Mouse (Mus musculus): ENCODE results near the gene Nfkbie.

Gene Nfkbie

DNA sequence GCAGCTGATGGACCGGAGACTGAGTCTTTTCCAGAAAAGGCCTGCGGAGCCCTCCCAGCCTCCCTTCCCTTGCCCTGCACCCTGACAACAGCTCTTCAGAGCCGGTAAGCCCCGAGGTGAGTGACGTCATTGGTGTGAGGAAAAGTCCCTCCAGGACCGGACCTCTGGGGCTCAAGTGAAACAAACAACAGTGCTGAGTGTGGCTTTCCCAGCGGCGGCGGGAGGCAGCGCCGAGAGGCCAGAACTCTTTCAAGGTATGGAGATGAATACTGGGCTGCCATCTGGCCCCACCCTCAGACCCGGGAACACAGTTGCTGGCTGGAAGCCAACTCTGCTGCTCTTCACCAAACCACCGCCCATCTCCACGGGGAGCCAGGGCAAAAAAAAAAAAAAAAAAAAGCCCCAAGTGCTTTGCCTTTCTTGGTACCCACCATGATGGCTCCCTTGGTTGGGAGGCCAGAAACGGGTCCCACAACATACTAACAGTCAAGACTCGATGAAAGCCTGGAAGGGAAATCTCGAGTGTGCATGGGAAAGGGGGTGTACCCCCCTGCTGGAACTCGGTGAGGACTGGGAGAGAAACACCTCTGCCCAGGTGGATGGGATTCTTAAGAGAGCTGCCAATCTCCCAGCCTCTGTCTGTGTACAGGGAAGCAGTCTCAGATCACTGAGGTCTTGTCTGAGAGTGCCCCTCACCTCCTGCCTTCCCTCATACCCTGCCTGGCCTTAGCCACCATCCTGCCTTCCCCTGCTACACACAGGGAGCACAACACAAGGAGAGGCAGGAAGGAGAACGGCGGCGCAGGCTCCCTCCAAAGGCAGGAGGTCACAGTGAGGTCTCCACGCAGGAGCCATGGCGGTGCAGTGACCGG is 11.3 kb upstream of the Nfkbie start:
- no peak for DNase-seq

DNA sequence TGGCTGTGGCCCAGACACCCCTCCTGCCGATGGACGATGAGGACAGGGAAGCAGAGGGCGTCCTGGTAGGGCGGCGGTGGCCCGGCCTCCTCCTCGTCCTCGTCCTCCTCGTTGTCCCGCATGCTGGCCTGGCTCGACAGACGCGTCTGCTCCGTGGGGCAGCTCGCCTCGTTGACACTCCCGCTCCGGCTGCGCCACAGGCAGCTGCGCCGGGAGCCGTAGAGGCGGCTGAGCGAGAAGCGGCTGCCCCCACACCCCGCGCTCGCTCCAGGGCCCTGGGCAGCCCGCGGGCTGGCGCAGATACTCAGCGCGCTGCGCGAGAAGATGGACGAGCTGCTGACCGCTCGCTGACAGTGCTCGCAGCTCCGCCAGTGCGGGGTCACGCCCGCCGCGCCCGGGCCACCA is 10.6 kb upstream of the Nfkbie start:
- no peak for DNase-seq

DNA sequence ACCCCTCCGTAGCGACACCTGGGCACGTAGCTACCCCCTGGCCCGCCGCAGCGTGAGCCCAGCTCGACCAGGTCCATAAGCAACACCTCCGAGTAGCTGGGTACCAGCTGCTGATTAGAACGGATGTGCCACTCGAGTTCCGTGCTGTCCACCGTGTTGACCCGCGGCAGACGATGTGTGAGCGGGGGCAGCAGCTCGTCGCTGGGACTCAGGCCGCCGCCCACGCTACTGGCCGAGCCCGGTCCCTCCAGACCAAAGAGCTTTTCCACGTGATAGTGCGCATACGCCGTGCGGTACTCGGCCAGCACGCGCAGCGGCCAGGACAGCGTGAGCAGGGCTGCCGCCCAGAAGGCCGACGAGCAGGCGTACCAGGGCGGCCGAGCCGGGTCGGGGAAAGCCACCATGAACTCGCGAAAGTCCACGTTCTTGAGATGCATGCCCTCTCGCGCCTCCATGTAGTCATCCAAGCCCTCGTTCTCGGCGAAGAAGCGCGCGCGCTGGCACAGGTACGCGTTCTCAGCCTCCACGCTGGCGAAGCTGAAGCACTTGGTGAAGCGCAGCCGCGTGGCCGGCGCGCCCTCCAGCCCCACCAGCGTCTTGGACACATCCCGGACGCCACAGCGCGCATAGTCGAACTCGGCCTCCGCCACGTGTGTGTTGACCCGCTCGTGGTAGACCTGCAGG is 10.1 kb upstream of the Nfkbie start:
- no peak for DNase-seq

DNA sequence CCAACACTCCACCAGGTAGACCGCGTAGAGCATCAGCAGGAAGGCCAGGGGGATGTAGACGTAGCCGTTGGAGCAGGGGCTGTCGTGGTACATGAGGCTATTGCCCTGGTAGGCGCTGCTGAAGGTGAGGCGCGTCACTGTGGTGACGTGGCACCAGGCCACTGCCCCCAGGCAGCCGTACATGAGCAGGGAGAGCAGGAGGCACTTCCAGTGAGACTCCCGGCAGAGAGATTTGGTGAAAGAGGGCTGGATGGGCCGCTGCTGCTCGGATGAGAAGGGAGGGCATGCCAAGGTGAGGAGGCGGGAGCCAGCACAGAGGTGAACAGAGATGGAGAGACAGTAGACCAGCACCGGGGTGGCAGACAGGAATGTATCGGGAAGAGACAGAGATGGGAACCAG is 8.6 kb upstream of the Nfkbie start:
- no peak for DNase-seq

DNA sequence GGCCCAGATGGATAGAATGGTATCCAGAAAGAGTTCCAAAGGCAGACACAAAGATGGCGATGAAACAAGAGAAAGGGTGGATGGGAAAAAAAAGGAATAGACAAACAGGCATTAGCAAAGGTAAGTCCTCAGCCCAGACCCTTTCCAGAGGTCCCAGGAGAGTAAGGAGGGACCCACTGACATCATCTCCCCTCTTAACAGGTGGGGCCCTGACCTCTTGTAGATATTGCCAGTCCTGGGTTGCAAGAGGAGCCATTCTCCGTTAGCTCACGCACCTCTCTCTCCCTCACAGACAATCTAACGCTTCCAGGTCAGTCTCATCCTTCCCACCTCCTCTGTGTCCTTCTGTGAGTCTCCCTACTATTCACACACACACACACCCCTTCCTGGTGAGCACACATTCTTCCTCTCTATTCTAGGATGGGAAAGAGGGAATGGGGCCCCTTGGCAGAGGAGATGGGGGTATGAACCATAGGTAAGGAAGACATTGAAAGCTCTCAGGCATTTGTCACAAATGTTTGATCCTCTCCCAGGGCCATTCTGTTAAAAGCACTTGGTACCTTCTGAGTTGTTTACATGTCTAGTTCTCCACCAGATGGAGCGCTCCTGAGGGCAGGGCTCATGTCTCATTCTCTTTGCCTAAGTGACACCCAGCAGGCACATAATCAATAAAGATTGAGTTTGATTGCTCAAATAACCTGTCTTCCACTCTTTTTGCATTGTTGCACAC is 7.9 kb upstream of the Nfkbie start:
- DNase-seq, result no peak

DNA sequence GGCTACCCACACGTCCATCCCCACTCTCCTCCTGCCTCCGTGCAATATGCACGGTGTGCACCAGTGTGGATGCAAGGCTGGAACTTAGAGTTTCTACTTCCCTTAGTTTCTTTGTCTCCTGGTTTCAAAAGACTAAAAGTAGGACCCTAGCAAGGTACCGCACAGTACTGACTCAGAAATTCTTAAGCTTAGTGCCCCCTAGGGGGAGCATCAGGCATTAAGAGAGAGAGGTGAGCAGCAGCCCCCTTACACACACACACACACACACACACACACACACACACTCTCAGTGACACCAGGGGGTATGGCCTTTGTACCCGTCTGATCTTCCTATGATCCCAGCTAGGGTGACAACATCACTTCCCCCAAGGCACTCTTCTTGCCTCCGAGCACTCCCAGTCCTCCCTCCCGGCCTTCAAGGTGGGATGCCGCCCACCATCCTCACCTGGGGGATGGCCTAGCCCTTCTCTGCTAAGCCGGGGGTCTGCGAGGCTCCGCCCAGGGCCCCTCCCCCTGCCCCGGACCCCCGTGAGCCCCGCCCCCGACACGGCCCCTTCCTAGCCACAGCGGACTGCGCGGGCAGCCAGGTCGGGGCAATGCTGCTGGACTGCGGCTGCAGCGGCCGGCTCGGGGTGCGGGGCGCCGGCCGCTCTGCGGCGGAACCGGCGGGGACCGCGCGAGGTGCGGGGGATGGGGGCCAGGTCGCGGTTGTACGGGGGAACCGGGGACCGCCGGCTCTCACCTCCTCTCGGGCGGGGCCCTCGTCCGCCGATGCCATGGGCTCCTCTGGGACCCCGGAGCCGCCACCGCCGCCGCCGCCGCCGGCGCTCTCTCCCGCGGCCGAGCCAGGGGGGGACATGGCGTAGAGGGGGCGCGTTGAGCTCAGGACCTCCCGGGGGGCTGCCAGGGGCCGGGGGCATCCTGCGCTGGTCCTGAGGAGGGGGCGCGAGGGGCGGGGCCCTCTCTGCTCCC is 6.7 kb upstream of the Nfkbie start:
- peak; percentile 71 for DNase-seq

DNA sequence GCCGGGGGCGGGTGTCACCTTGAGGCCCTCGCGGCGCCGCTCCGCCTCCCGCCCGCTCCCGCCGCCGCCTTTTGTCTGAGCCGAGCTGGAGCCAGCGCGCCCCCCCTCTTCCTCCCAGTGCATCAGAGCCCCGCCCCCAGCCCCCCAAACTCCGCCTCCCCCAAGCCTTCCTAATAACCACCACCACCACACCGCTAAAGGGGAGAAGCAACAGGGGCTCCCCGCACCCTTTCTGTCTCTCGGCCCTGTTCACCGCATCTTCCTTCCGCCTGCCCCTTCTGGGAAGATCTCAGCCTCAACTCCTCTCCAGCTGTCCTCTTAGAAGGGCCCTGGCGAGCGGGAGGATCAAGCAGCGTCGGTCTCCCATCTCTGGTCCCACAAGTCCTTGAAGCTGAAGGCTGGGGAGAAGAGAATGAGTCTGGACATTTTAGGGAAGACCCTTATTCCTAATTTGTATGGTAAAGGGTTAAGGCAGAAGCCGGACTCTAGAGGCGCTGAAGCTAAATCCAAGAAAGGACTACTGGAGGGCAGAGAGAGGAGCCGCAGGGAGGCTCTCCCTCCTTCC is 5.8 kb upstream of the Nfkbie start, which contains the start of gene Tmem151b:
Gene Tmem151b (minus strand): TSS at position 61 of the 565 bp plus-strand sequence.
- peak; percentile 77 for DNase-seq

DNA sequence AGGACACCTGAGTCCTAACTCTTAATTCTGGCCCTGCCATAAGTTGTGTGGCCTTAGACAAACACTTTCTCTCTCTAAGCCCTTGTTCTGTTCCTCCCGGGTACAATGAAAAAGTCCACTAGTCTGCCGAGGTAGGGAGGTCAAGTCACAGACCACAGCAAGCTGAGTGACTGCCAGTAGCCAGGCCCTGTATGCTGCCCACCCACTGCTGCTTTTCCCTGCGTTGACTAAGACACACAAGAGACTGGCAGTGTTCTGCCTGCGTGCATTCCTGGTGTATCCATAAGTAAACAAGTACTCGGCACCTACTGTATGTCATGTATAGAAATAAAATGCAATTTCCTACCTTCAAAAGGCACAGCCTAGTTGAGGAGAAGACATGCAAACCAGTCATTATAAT is 5.2 kb upstream of the Nfkbie start:
- no peak for DNase-seq

DNA sequence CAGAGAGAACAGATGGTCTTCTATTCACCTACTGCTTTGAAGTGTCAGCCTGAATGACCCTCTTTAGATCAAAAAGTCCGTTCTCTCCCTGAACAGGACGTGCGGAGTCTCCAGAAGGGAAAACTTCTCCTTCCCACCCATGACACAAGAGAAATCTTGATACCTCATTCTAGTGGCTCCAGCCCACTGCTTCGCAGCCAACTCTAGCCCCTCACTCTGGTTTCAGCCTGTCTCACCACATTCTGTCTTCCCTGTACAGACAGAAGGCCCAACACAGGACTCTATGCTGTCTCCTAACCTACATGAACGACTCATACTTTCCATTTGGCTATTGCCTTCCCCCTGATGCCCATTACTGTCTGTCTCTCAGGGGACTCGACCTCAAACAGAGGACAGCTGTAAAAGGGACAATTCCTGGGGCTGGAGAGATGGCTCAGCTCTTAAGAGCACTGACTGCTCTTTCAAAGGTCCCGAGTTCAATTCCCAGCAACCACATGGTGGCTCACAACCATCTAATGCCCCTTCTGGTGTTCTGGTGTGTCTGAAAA is 4.2 kb upstream of the Nfkbie start:
- no peak for DNase-seq

DNA sequence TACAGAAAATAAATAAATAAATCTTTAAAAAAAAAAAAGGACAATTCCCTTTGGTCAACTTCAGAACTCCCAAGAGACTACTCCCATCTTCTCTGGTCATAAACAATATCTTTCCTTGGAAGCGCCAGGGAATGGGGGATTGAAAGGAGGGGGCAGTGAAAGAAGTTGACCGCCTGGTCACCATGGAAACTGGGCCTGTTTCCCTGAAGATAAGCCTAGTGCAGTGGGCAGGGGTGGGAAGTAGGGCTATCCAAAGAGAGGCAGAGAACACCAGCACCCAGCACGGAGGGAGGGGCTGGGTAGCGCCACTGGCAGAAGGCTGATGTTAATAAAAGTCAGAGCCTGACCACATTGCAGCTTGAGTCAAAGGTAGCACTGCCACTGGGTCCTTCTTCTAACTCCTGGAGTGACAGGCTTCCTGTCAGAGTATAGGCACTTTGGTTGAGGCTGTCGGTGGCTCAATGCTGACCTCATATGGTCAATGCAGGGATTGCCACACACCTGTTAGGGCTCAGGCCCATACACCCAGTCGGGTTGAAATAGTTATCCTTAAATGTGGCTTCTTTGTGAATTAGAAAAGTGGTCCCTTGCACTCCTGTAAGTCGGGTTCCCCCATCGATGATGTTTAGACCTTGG is 3.6 kb upstream of the Nfkbie start:
- peak; percentile 73 for DNase-seq

DNA sequence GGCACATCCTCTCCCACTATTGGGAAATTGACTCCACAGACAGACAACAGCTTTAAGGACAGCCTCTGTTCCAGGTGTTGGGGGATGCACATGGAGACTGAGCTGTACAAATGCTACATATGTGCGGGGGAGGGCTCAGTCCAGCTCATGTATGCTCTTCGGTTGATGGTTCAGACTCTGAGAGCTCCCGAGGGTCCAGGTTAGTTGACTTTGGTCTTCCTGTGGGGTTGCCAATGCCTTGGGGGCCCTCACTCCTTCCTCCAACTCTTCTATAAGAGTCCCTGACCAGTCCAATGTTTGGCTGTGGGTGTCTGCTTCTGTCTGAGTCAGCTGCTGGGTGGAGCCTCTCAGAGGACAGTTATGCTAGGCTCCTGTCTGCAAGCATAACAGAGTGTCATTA is 2.4 kb upstream of the Nfkbie start:
- no peak for DNase-seq

DNA sequence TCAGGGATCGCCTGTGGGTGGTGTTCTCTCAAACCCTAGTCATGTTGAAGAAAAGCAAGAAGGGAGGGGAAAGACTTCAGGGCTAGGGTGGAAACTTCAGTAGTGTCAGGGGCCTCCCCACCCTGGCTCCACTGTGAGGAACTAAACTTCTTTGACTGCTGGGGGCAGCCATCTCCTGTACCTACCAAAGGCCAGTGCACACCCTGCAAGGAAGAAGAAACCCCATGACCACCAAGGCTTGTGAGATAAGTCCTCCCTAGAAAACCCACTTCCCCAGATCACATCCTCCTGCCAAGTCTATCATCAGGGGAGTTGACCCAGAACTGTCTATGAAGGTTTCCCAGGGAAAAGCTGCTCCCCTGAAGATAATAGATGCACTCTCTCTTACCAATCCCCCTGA is 1.1 kb upstream of the Nfkbie start:
- DNase-seq, result no peak

DNA sequence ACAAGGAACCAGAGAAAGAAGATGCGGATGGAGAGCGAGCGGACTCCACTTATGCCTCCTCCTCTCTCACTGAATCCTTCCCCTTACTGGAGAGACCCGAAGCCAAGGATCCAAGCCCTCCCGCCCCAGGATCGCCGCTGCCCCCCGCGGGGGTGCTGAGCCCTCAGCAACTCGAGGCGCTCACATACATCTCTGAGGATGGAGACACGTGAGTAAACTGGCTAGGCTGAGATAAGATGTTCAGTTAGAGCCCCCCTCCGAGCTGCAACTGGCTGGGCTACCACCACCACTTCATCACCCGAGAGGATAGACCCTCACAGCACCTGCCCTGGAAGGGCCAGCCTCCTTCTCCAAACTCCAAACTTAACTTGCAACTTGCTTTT is 595 bp downstream of the Nfkbie start:
- DNase-seq, result no peak

DNA sequence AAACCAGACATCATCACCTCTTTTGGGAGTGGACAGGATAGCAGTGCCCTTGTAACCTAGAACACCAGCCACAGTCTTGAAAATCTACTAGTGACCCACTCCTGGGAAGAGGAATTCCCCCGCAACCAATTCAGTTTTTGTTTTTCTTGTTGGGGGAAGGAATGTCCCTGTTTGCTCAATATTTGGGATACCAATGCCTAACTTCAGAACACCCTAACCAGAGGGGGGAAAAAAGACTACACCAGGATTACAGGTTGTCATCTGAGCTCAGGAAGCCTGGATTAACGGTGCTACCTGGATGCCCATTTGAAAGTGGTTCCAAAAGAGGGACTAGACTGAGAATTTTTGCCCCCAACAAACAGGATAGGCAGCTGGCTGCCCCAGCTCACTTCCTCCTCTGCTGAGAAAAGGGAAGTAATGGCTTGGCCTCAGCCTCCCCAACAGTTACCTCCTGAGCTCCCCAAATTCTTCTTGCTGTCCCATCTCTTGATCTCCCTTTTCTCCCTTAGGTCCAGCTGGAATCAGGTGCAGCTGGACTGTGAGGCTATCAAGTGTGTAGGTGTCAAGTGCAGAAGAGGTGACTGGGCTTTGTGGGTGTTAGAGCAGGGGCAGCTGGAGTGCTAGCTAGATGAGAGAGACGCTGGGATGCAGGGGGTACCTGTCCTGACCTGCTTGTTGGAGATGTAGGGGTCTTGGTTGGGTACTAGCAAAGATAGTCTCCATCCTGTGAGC is 1.2 kb downstream of the Nfkbie start:
- DNase-seq, result no peak

DNA sequence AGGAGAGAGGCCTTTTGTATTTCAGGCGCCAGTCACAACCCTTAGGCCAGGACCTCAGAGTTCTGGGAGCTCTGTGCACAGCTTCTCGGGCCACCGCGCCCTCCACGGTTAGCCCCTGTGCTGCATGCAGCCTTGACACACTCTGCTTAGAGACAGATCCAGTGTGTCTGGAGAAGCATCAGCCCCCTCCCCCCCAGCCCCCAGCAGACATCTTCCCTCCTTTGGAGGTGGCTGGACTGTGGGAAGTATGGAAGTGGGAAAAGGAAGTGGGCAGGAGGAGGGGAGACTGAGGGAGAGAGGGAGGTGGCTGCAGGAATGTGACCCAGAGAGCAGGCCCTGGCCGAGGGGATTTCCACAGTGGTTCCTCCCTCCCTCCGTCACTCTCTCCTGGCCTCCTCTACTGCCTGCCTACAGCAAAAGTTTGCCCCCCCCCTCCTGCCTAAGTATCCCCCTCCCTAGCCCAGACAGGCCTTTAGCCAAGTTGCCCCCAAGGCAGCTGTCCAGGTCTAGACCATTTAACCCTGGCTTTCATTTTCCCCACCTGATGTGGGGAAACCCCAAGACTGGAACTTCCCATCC is 1.8 kb downstream of the Nfkbie start:
- no peak for DNase-seq

DNA sequence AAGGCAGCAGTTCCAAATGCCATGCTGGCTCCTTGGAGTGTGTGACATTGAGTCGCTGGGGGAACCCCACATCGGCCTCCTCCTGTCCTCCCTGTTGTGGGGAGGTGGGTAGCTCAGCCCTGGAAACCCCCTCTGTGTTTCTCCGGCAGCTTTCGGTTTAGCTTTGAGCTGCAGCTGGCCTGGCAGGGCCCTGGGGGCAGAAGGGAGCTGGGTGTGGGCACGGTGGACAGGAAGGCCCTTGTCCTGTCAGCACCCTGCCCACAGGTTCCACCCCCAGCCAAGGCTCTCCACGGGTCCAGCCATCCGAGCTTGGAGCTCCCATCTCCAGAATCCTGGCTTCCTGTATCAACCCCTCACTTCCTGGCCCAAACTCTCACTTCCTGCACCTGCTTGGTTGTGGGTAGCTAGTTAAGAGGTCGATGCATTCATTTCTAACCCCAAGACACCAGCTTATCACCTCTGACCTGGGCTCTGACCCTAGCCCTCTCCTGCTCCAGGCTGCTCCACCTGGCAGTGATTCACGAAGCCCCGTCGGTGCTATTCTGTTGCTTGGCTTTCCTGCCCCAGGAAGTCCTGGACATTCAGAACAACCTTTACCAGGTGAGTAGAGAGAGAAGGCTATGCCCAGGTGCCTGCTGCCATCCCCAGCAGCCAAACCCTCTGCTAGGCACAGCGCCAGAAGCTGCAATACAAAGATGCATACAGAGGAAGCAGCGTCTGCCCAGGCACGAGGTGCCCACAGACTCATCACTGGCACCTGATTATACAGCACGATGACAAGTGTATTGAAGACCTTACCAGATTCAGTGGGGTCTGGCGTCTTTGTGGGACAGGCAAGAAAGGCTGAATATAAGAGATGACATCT is 2.7 kb downstream of the Nfkbie start:
- no peak for DNase-seq

DNA sequence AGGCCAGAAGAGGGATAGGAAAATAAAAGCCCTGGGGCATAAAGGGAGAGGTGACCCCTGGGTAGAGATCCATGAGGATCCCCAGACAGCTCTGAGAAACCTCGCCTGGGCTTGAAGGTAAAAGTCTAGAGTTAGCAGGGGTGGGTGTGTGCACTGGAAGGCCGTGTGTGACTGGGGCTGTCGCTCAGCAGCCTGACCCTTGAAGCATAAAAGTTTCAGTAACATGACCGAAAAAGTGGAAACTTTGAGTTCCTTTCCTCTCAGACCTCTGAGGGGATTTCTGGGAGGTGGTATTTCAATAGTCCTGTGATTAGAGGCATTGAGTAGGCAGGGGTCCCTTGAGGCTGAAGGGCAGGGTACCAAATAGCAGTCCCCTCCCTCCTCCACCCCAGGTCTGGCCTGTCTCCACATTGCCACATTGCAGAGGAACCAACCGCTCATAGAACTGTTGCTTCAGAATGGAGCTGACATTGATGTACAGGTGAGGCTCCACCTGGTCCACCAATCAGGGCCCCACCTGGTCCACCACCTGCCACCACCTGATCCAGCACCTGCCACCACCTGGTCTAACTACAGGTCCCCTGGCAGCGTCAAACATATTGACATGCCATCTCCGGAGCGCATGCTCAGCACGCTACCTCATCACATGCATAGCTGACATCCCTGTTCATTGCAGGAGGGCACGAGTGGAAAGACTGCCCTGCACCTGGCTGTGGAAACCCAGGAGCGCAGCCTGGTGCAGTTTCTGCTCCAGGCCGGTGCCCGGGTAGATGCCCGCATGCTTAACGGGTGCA is 4.4 kb downstream of the Nfkbie start:
- DNase-seq, result no peak

DNA sequence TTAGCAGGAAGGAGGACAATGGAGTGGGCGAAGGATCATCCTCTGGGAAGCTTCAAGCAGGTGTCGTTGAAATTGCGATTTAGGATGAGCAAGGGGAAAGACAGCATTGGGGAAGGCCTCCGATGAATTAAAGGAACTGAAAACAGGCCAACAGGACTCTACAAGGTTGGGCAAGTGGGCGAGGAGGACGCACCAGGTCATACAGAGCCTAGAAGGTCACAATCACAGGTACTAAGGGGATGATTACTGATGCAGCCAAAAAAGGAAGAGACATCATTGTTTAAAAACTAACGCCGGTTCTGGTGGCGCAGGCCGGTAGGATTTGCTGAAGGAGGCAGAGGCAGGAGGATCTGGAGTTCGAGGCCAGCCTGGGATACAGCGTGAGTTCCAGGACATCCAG is 7.7 kb downstream of the Nfkbie start:
- no peak for DNase-seq
